Mouse (Mus musculus) cerebellum, adult 2 months (tissue): Measurements from ENCODE around the gene Eef1a2.

ENCODE experiments used
- CTCF ChIP-seq: fragments of 200-500 bp; IDR thresholded peaks from 2 replicates; pipeline ENCODE4 v1.5.1; 2011; ENCODE audit warnings: low read depth, mild to moderate bottlenecking, control low read depth, low read length, moderate library complexity, borderline replicate concordance; ENCODE audit not compliant: insufficient read depth
- POLR2A ChIP-seq: fragments of 200-500 bp; IDR thresholded peaks from 2 replicates; pipeline ENCODE4 v1.6.1; 2011; ENCODE audit warnings: low read length, control low read depth, borderline replicate concordance; ENCODE audit not compliant: insufficient read depth

DNA sequence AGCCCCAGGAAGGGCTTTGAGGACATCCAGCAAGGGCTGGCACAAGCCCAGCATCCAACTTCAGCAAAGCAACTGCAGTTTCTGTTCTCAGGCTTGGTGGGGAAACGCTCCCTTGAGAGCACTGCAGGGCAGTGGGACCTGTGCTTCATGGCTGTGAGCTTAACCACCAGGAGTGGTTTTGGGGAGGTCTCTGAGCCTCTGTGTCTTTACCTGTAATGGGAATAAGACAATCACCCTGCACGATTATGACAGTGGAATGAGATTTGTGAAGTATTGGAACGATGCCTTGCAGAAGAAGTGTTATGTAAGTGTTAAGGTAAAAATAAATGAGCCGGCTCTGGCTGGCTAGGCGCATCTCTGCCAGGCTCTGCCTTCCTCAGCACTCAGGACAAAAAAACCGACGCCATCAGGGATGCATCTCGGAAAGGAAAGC is 14.1 kb downstream of the Eef1a2 start:
- TF ChIP-seq CTCF (no peak), POLR2A (no peak)
